Mouse (Mus musculus): ENCODE results near the gene Foxred2. TPM values are rescaled to one million over a fixed set of nuclear protein-coding genes. Genes with fewer than 3 reads are reported as not detected.

The Foxred2 gene
- 3.0 TPM for polyA plus RNA-seq (2017; shearing (Covaris generic))

DNA sequence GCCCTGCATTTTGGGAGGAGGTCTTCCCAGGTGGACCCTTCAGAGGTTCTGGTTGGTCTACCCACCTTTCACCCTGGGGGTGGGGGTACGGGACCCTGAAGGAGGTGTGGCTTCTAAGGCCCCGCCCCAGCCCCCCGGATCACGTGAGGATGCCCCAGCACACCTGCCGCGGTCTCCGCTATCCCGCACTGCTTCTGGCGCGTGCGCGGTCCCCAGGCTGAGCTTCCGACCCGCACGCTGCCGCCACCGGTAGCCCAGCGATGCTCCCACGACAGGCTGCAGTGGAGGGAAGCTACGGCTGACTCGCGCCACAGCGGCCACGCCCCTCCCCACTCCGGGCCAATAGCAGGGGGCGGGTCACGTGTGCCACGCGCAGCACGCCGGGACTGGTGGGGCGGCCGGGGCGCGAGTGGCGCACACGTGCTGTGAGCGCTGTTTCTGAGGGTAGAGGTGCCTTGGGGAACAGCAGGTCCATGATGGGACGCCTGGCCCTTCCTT is at the start of gene Foxred2:
Gene Foxred2, minus strand, starts transcription at position 319 of the 498 bp plus-strand sequence.

GRCm38 (mm10) chr15:77970470-77971292 is 14.2 kb upstream of the Foxred2 start, which contains the start of gene Eif3d:
Gene Eif3d (minus strand): TSS chr15:77970813.

GRCm38 (mm10) chr15:77928673-77929331 is 27.7 kb downstream of the Foxred2 start, which contains the start of gene Txn2:
Gene Txn2 (minus strand): TSS chr15:77929006.

Other genes with a start within 250 kb of the Foxred2 start
- gene Apol9b, start 227.7 kb downstream of the Foxred2 start, polyA plus RNA-seq (2017; shearing (Covaris generic)), result not detected
- not detected for gene Apol8, start 199.7 kb downstream of the Foxred2 start, polyA plus RNA-seq (2017; shearing (Covaris generic))
- 294 TPM for gene Myh9, start 114.5 kb downstream of the Foxred2 start, polyA plus RNA-seq (2017; shearing (Covaris generic))
- 133 TPM for gene Txn2, start 27.7 kb downstream of the Foxred2 start, polyA plus RNA-seq (2017; shearing (Covaris generic))
- 153 TPM for gene Eif3d, start 14.1 kb upstream of the Foxred2 start, polyA plus RNA-seq (2017; shearing (Covaris generic))
- gene Cacng2, start 163.3 kb upstream of the Foxred2 start, polyA plus RNA-seq (2017; shearing (Covaris generic)), result not detected
- 40.1 TPM for gene Ift27, start 217.4 kb upstream of the Foxred2 start, polyA plus RNA-seq (2017; shearing (Covaris generic))
- gene Pvalb, start 249.7 kb upstream of the Foxred2 start, polyA plus RNA-seq (2017; shearing (Covaris generic)), result not detected